Mouse (Mus musculus) stomach, embryonic 15.5 days (tissue): ENCODE measurements around the gene Kcnt2. TPM values are rescaled to one million over a fixed set of nuclear protein-coding genes. Genes with fewer than 3 reads are reported as not detected.

ENCODE experiments used
- ATAC-seq: fragments of 200-750 bp; cut with Nextera tagmentation; 2 replicates; pipeline ENCODE4 v1.8.0; 2017; ENCODE audit warnings: low read depth, moderate number of reproducible peaks, moderate TSS enrichment; ENCODE audit not compliant: insufficient read depth, low FRiP score
- H3K27ac ChIP-seq: fragments of 300-500 bp; sonication (generic); 2 replicates; pipeline ENCODE4 v1.5.1; 2015; ENCODE audit warnings: mild to moderate bottlenecking, inconsistent platforms
- H3K27me3 ChIP-seq: fragments of 300-500 bp; sonication (generic); replicated peaks from 2 replicates; pipeline ENCODE4 v1.6.1; 2015; ENCODE audit warnings: inconsistent platforms
- H3K36me3 ChIP-seq: fragments of 300-500 bp; sonication (generic); 2 replicates; pipeline ENCODE4 v1.6.1; 2015; ENCODE audit warnings: inconsistent platforms
- H3K4me1 ChIP-seq: fragments of 300-500 bp; sonication (generic); 2 replicates; pipeline ENCODE4 v1.6.1; 2015; ENCODE audit warnings: inconsistent platforms
- H3K4me2 ChIP-seq: fragments of 300-500 bp; sonication (generic); 2 replicates; pipeline ENCODE4 v1.6.1; 2015; ENCODE audit warnings: mild to moderate bottlenecking, inconsistent platforms
- H3K4me3 ChIP-seq: fragments of 300-500 bp; sonication (generic); replicated peaks from 2 replicates; pipeline ENCODE4 v1.5.1; 2015; ENCODE audit warnings: inconsistent platforms
- H3K9ac ChIP-seq: fragments of 300-500 bp; sonication (generic); 2 replicates; pipeline ENCODE4 v1.6.1; 2015; ENCODE audit warnings: inconsistent platforms
- H3K9me3 ChIP-seq: fragments of 300-500 bp; sonication (generic); 2 replicates; pipeline ENCODE4 v1.6.1; 2016; ENCODE audit warnings: inconsistent platforms
- WGBS: fragments of 180-500 bp; shearing (Covaris S2); methylation state at CpG from one replicate; pipeline ENCODE4 v1.1.7; 2015; 5-methylcytosine and 5-hydroxymethylcytosine counted together
- polyA plus RNA-seq: library from polyadenylated mRNA; unstranded; fragments of >200 nt; fragmentation: Nextera tagmentation; extraction: Ambion mirVana; gene quantifications from 2 replicates; pipeline ENCODE4 v1.2.1, GENCODE M21; 2015

Kcnt2 gene
- polyA plus RNA-seq: 3.5 TPM in 2 replicates

- Histone ChIP-seq H3K9ac (peak within 1 kb of the TSS; percentile 4; the same call in 1 of the 2 replicates), H3K4me1 (no peaks in the 10 kb centered on the region), H3K4me2 (peak within 1 kb of the TSS; percentile 71), H3K27me3 (no peaks in the 10 kb centered on the region), H3K36me3 (no peaks in the 10 kb centered on the region), H3K4me3 (peak within 1 kb of the TSS; percentile 48), H3K9me3 (no peaks in the 10 kb centered on the region), H3K27ac (0 out of 2 replicates have a peak within 1 kb of the TSS, but pooled peaks have one; percentile 3)
- WGBS: under 1% methylated on average over 21 of the region's 21 CpGs
- no peak for ATAC-seq
Observed at GRCm38 (mm10) chr1:140245876-140246597, at the start of gene Kcnt2. Kcnt2 (plus strand) TSS chr1:140246158.

DNA sequence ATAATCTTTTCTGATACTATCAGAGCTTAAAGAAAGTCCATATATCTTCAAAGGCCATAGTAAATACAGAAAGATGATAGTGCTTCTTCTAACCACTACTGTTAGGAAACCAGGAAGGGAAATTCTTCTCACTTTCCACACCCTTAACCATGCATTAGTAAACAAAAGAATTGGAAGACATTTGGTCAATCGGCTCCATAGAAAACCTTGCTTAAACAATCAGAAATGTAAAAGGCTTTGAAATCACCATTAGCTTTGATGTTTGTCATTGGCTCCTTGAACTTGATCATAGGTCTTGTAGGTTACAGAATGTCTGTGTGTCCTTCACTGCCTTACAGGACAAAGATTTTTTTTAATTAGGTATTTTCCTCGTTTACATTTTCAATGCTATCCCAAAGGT lies 40.6 kb upstream of the Kcnt2 start:
- Histone ChIP-seq H3K4me1 (no peaks in the 10 kb centered on the region), H3K27me3 (no peaks in the 10 kb centered on the region), H3K36me3 (no peaks in the 10 kb centered on the region), H3K9me3 (no peaks in the 10 kb centered on the region), H3K9ac (no peak overlapping the region), H3K27ac (no peak overlapping the region), H3K4me3 (no peak overlapping the region), H3K4me2 (no peak overlapping the region)
- ATAC-seq: no peak
- WGBS: 73% methylated on average over 2 of the region's 2 CpGs

DNA sequence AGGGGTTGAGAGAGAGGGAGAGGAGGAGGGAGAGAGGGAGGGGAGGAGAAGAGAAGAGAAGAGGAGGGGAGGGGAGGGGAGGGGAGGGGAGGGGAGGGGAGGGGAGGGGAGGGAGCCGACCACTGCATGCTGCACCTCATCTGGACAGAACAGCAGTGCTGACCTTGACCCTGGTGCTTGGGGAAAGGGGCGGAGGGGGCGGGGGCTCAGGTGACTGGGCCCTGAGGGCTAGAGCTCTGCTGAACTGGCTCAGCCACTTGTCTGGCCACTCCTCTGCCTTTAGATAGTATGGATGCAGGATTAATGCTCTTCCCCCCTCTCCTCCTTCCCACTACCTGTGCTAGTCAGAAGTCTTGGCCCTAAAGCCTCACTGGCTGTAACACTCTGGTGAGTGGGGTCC lies 20.7 kb upstream of the Kcnt2 start:
- no peaks in the 10 kb centered on the region for H3K36me3 ChIP-seq
- no peak for ATAC-seq
- no peak overlapping the region for H3K4me2 ChIP-seq
- 57% methylated on average over 3 of the region's 3 CpGs for WGBS
- H3K27me3 ChIP-seq: no peaks in the 10 kb centered on the region
- no peak overlapping the region for H3K27ac ChIP-seq
- no peaks in the 10 kb centered on the region for H3K9me3 ChIP-seq
- no peak overlapping the region for H3K4me3 ChIP-seq
- H3K4me1 ChIP-seq: no peaks in the 10 kb centered on the region
- no peak overlapping the region for H3K9ac ChIP-seq

DNA sequence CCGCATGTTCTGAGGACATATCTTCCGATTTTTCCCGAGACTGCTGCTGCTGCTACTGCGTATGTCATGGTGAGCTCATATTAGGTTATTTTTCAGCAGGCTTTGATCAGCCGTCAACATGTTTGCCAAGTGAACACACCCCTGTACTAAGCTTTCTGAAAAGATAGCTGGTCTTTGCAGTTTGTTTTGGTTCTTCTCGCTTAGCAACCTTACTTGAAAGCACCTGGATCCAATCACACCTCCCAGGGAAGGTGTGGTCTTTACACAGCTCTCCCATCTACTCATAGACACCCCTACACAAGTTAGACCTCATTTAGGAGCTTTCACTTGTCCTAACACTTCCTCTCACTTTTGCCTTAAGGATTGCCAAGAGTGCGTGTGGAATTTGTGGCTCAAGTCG lies 19.3 kb upstream of the Kcnt2 start:
- H3K4me3 ChIP-seq: no peak overlapping the region
- H3K9ac ChIP-seq: no peak overlapping the region
- no peaks in the 10 kb centered on the region for H3K4me1 ChIP-seq
- ATAC-seq: peak; percentile 75
- H3K4me2 ChIP-seq: no peak overlapping the region
- no peaks in the 10 kb centered on the region for H3K9me3 ChIP-seq
- 50% methylated on average over 8 of the region's 8 CpGs for WGBS
- H3K27ac ChIP-seq: no peak overlapping the region
- H3K36me3 ChIP-seq: no peaks in the 10 kb centered on the region
- H3K27me3 ChIP-seq: no peaks in the 10 kb centered on the region

GRCm38 (mm10) chr1:140245465-140245864 lies 493 bp upstream of the Kcnt2 start:
- no peak overlapping the region; the same call in 1 of the 2 replicates for H3K9ac ChIP-seq
- H3K27me3 ChIP-seq: no peaks in the 10 kb centered on the region
- H3K4me1 ChIP-seq: no peaks in the 10 kb centered on the region
- ATAC-seq: peak; percentile 97
- H3K4me3 ChIP-seq: peak overlapping the region; percentile 48
- H3K4me2 ChIP-seq: peak overlapping the region; percentile 71
- H3K9me3 ChIP-seq: no peaks in the 10 kb centered on the region
- WGBS: 0% methylated on average over 17 of the region's 17 CpGs
- 0 out of 2 replicates have a peak overlapping the region, but pooled peaks have one; percentile 3 for H3K27ac ChIP-seq
- H3K36me3 ChIP-seq: no peaks in the 10 kb centered on the region

DNA sequence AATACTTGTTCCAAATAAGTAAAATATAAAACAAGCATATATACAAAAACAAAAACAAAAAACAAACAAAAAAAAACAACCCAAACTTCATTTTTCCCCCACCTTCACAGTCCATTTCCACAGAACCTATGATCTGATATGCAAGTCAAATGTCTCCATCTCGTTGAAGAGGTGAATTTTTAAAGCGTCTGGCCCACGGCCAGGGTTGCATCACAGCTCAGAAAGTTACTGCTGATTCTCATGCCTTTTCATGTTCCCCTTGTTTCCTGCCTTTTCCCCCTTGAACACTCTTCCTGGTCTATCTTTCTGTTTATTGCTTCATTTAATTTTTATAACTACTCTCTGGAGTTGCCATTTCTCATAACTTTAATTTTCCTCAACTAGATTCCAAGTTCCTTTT lies 18.7 kb downstream of the Kcnt2 start:
- H3K27ac ChIP-seq: no peak overlapping the region
- no peaks in the 10 kb centered on the region for H3K4me1 ChIP-seq
- H3K4me2 ChIP-seq: no peak overlapping the region
- no peak overlapping the region for H3K9ac ChIP-seq
- H3K36me3 ChIP-seq: no peaks in the 10 kb centered on the region
- H3K9me3 ChIP-seq: no peaks in the 10 kb centered on the region
- no peak for ATAC-seq
- H3K4me3 ChIP-seq: no peak overlapping the region
- no peaks in the 10 kb centered on the region for H3K27me3 ChIP-seq
- 61% methylated on average over 3 of the region's 3 CpGs for WGBS

GRCm38 (mm10) chr1:140266047-140266446 lies 20.1 kb downstream of the Kcnt2 start:
- Histone ChIP-seq H3K4me1 (no peaks in the 10 kb centered on the region), H3K27me3 (no peaks in the 10 kb centered on the region), H3K9me3 (no peaks in the 10 kb centered on the region), H3K4me2 (no peak overlapping the region), H3K4me3 (no peak overlapping the region), H3K27ac (no peak overlapping the region), H3K9ac (no peak overlapping the region), H3K36me3 (no peaks in the 10 kb centered on the region)
- 75% methylated on average over 5 of the region's 5 CpGs for WGBS
- no peak for ATAC-seq

GRCm38 (mm10) chr1:140266643-140267286 lies 20.8 kb downstream of the Kcnt2 start:
- ATAC-seq: peak; percentile 56; the same call in 1 of the 2 replicates
- no peaks in the 10 kb centered on the region for H3K9me3 ChIP-seq
- no peak overlapping the region for H3K9ac ChIP-seq
- no peaks in the 10 kb centered on the region for H3K36me3 ChIP-seq
- H3K4me3 ChIP-seq: no peak overlapping the region
- no peaks in the 10 kb centered on the region for H3K4me1 ChIP-seq
- no peak overlapping the region for H3K4me2 ChIP-seq
- no peaks in the 10 kb centered on the region for H3K27me3 ChIP-seq
- no peak overlapping the region for H3K27ac ChIP-seq
- WGBS: 48% methylated on average over 8 of the region's 8 CpGs

GRCm38 (mm10) chr1:140267288-140267687 lies 21.3 kb downstream of the Kcnt2 start:
- Histone ChIP-seq H3K27me3 (no peaks in the 10 kb centered on the region), H3K9me3 (no peaks in the 10 kb centered on the region), H3K9ac (no peak overlapping the region), H3K4me2 (no peak overlapping the region), H3K36me3 (no peaks in the 10 kb centered on the region), H3K27ac (no peak overlapping the region), H3K4me1 (no peaks in the 10 kb centered on the region), H3K4me3 (no peak overlapping the region)
- WGBS: 38% methylated on average over 2 of the region's 2 CpGs
- ATAC-seq: no peak

DNA sequence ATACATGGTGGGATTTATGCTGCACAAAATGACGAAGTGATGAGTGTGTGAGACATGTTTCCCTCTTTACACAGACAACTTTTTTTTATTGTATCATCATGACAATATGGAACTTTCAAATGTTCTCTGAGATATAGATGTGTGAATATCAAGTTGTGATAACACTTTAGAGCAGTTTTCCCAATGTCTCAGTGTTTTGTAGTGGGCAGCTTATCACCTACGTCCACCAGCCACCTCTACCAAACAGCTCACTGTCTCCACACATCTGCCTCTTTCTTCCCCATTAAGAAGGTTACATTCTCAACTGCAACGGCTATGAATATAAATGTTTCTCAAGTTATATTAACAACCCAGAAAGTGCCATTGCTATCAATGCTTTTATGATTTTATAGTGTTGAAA lies 27.7 kb downstream of the Kcnt2 start:
- 80% methylated on average over 3 of the region's 3 CpGs for WGBS
- Histone ChIP-seq H3K9ac (no peak overlapping the region), H3K4me2 (no peak overlapping the region), H3K4me1 (no peaks in the 10 kb centered on the region), H3K9me3 (no peaks in the 10 kb centered on the region), H3K36me3 (no peaks in the 10 kb centered on the region), H3K4me3 (no peak overlapping the region), H3K27me3 (no peaks in the 10 kb centered on the region), H3K27ac (no peak overlapping the region)
- no peak for ATAC-seq

DNA sequence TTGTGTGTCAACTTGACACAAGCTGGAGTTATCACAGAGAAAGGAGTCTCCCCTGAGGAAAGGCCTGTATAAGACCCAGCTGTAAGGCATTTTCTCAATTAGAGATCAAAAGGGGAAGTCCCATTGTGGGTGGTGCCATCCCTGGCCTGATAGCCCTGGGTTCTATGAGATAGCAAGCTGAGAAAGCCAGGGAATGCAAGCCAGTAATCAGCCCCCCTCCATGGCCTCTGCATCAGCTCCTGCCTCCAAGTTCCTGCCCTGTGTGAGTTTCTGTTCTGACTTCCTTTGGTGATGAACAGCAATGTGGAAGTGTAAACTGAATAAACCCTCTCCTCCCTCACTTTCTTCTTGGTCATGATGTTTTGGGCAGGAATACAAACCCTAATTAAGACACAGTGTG lies 29.9 kb downstream of the Kcnt2 start:
- Histone ChIP-seq H3K36me3 (no peaks in the 10 kb centered on the region), H3K27ac (no peak overlapping the region), H3K9me3 (no peaks in the 10 kb centered on the region), H3K4me1 (no peaks in the 10 kb centered on the region), H3K4me3 (no peak overlapping the region), H3K9ac (no peak overlapping the region), H3K27me3 (no peaks in the 10 kb centered on the region), H3K4me2 (no peak overlapping the region)
- ATAC-seq: no peak

GRCm38 (mm10) chr1:140293140-140293539 lies 47.2 kb downstream of the Kcnt2 start:
- Histone ChIP-seq H3K4me2 (no peak overlapping the region), H3K27me3 (no peaks in the 10 kb centered on the region), H3K4me1 (no peaks in the 10 kb centered on the region), H3K27ac (no peak overlapping the region), H3K36me3 (no peaks in the 10 kb centered on the region), H3K9ac (no peak overlapping the region), H3K9me3 (no peaks in the 10 kb centered on the region), H3K4me3 (no peak overlapping the region)
- no peak for ATAC-seq
- WGBS: 81% methylated on average over 3 of the region's 3 CpGs
